Mouse (Mus musculus): ENCODE measurements at regions not wholly inside any gene's neighbourhood (a gene's known extent, or its start where the extent isn't known, plus 50 kb on each side); places are given as distances from the start of the nearest gene placed in this dataset.

DNA sequence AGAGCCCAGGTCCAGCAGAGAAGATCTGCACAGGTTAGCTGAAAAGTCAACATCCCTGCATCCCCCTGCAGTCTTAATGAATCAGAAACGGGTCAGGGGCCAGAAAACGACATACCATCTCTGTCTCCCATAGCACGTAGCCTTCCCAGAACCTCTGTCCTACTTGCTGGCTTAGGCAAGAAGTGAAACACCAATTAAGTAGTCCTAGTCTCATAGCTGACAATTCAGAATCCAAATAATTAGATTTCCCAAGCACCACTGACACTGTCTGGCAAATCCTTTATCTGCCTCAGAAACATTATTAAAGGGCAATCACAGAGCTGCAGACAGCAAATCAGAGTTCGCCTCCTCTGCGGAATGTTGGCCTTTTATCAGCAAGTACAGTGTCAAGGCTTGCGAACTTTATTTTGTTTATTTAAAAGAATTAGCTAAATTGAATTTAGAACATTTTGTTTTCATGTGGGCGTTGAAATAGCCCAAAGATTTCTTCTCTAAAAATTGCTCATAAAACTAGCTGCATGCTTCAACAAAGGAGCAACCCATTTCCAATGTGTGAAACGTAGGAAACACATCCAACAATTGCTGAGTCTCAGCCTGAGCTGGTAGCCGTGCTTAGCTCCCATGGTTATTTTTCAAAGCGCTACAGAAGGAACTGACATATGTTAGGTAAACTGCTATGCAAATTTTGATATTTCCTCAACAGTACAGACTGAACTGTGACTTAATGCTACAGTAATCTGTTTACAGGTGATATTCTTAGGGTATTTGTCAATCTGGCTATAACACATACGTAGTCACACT, 411.2 kb downstream of the Ipo11 start:
- peak; percentile 5 to 6 for DNase-seq

DNA sequence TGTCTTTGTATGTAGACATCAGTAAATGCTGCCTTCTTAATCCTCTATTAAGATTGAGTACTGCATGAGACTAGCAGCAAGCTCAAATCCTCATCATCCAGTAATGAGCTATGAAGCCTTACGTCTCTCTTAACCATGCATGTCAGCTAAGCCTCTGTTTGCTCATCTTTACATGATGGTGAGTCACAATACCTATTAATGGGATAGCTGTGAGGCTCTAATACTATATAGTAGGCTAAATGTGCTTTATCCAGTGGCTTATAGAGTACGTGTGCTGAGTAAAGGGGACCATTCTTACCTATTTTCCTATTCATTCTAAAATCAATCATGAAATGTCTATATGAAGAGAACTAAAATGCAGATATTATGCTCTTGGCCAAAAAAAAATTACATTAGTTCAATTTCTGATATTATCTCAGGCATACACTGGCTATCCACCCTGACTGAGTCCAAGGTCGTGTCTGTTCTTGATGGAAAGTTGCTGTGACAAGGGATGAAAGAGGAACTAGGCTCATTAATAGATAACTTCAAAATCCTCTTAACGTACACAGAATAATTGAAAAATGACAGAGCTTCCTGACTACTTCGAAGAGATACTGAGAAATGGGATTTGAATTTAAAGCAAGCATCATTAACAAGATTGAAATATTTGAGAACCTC, 422.1 kb downstream of the Ipo11 start:
- DNase-seq: no peak

DNA sequence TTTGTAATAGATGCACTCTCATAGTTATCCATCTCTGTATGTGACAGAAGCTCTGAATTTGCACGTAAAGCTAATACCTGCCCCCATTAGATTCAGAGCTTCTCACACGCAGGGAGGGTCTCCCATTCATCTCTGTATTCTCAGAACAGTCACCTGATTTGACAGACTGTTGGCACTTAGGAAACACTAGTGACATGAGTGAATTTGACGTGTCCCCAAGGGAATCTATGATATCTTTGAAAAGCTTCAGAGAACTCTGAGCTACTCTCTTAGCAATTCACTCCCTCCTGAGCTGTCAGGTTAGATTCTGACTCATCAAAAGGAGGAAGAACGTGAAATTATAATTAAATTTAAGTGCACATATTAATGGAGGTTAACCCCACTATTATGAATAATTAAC, 423.1 kb downstream of the Ipo11 start:
- DNase-seq: no peak

DNA sequence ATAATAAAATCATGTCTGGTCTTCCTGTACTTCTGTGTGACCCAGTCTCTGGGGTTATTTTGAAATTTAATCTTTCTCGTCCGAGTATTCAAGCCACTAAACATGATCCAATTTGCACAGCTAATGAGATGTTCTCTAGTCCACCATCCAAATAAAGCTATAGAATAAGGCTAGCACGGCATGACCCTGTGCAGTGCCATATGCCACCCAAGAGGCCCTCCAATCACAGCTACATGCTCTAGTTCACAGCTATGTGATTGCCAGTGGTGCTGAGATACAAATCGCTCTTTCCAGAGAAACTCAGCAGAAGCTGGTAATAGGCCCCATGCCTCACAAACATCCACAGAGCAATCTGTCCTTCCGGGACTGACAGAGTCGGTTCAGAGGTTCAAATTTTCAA, 426.3 kb downstream of the Ipo11 start:
- no peak for DNase-seq

DNA sequence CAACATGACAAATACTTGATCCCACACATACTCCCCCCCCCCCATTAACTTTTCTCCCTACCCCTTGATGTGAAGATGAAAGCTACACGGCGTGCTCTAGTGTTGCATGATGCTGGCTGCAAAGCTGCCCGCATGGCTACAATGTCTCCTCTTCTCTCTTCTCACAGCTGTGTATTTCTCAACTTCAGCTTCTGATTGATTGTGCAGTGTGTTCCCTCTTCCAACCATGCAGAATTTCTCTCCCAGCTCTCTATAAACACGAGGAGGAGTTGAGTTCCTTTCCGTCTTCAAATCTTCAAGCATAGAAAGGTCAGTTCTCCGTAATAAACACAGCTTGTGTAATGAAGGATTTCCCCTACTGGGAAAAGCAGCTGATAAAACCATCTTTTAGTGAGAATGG, 435.5 kb downstream of the Ipo11 start:
- no peak for DNase-seq

DNA sequence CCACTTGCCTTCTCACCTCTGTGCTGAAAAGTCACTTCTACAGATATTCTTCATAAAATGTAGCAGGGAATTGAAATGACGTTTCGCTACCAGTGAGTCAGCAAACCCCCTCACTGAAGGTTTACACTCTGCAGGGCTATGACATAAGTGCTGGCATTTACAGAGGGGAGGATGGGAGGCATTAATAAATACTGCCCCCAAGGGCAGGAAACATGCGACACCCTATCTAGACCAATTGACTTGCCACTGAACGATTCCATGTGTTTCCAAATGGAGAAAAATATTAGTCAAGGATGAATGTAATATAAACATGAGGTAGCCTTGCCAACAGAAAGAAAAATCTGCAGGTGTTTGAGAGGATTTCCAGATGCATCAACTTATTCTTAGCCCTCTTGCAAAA, 465.5 kb downstream of the Ipo11 start:
- DNase-seq: no peak

DNA sequence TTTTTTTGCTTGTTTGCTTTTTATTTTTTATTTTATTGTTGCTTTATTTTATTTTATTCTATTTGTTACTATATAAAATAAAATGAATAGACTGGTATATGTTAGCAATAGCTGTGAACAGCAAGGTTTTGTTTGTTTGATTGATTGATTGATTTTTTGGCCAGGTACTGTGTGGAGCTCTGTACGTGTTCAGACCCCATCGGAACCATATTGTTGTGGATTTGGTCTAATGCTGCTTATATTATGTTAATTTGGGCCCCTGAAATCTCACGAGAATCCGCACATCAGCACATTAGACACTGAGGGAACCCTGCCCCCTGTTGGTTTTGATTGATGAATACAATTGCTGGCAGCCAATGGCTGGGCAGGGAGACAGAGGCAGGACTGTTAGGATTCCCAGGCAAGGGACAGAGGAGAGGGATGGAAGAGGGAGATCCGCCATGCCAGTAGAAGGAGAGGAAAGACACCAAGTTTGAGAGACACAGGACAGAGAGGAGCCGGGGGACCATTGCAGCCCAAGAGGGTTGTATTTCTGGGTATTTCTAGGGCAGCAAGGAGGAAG, 482.3 kb downstream of the Ipo11 start:
- no peak for DNase-seq

DNA sequence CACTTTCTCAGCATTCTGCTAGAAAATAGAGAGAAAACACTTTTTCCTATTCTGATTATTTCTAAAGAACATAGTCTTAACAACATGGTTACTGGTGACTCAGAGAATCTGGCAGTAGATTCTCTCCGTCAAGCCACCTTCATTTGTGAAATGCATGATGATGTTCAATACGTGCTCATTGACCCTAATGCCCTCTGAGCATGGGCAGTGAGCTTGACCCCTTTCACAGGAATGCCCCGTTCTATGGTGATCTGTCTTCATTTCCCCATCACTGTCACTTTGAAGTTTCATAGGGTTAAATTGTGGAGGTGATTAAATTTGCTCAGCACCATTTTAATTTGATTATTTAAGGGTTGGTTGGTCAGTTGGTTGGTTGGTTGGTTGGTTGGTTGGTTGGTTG, 504.6 kb downstream of the Ipo11 start:
- DNase-seq: no peak

DNA sequence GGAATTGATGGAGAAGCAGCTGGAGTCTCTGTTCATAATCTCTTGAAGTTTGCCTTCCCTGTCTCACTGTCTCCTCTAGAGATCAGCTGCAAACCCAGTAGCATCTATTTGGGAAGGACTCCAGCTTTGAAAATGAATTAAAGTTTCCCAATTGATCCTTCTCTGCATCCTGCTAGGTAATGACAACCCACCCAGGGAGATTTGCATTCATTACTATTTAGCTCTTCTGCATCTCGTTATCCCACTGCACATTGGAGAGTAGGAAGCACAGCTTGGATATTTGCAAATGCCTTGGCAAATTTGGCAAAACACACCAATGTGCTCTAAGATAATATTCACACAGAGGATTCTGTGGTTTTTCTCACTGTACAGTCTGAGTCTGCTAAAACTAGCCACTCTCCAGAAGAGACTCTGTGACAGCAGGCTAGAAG, 530.1 kb downstream of the Ipo11 start:
- DNase-seq: no peak

DNA sequence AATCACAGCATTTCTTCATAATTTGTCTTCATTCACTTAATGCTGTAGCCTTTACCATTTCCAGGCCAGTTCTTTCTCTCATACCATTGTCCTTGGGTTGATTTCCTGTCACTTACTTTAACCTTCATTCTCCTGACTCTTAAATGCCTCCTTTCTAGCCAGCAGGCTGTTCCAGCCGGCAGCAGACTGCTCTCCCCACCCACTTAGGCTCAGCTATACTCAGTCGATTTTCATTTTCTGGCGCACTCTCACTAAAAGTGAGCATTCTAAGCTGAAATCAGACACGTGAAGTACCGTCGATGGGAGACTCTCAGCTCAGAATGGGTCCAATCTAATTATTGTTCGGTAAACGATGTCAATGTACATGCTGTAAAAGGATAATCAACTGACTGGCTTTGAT, 544.1 kb downstream of the Ipo11 start:
- DNase-seq: no peak

DNA sequence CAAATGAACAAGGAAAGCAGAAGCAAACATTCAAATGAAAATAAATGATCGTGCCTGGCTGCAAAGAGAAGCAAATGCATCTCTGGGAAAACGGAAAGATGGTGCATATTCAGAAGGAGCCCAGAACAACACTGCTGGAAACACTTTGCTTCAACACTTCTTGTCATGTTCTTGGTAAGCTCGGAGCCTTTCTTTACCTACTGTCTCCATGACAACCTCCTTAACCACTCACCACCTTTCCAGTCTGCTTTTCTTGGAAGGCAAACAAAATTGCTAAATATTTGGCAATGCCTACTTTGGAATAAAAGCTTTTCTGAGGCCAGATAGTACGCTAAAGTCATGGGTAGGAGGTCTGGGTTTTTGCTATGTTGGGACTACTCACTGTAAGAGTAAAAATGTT, 548.1 kb downstream of the Ipo11 start:
- peak; percentile 1 to 2 for DNase-seq

DNA sequence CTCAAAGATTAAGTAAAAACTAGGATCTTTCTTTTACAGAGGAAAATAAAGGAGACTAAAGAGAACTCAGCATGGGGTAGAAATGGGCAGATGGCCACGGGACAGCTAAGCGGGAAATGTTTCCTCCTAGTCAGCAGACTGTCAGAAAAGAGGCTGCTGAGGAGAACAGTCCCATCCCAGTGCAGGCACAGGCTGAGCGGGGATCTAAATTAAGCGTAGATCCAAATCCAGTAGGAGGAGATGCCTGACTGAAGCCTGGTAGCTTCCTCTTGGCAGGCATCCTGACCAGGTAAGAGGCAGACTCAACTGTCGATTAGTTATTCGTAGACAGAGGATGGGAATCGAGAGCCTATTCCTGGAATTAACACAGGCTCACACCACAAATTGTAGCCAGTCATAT, 569.2 kb downstream of the Ipo11 start:
- DNase-seq: no peak

DNA sequence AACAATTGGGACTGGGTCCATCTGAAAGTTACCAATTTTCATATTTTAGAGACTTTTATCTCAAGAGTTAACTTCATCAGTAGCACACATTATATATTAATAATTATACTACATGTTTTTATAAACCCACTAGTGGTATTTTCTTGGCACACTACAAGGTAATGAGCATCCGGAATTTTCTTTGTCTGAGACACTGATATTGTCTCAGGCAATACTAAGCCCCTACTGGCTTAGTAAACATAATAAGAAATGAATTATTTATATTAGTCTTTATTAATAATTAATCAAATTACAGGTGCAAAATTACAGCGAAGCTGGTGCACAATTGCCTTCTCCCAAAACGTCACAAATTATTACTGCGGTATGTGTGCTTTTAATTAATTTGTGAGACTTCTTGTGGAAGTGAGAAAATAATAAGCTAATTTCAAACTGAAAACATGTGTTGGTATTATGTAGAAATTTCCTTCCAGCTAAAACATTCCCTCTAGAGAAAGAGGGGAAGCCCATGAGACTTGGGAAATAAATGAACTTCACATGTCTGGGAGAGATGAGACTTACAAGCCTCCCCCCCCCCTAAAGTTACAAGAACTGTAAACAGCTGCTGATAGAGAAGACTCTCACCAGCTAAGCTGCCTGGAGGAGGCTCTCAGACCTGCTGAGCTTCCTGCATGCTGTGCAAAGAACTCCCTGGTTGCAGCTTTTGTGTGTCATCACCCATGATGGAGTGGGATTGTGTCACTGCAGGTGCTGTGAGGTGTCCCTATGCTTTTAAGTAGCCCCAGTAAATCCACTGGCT, 583.9 kb downstream of the Ipo11 start:
- no peak for DNase-seq

DNA sequence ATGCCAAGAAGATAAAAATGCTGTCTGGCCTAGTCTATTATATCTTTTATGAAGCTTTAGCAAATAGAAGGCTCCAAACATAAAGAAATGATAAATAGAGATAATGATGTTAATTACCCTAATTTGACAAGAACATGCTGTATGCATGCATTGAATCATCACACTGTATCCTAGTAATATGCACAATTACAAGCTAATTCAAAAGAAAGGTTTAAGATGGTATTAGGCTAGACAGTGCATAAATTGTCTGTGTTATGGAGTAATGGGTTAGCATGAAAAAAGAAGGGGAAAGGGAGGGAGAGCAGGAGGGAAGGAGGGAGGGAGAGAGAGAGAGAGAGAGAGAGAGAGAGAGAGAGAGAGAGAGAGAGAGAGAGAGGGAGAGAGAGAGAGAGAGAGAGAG, 604.7 kb downstream of the Ipo11 start:
- DNase-seq: no peak

DNA sequence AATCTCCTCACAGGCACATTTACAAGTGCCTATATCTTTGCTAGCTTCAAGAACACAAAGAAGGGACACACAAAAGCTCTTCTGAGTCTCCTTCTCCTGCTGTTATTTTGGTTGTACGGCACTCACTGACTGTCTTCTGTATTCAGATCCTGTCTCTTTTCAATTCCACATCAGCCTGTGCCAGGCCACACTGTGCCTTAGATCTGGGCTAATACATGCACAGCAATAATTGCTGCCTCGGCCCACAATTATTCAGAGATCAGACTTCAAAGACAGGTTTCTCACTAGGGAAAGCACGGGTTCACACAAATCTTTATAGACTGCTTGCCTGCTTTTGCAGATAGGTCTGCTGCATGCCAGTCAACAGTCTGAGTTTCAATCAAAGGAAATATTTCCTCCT, 617.8 kb downstream of the Ipo11 start:
- no peak for DNase-seq

DNA sequence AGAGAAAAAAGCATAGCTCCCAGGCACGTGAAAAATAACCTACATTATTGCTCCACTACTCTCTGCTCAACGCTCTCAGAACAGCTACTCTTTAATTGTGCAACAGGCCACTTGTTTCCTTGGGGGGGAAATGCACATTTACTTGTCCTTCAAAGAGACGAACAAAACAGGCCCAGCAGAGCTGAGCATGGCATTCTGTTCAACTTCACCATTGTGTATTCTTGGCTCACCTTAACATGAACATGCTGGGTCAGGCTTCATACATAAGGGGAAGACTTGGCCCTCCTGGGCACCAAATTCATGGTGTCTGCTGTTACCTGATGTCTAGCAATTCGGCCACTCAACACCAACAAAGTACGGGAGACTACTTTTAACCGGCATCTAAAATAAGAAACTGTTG, 618.3 kb downstream of the Ipo11 start:
- no peak for DNase-seq

DNA sequence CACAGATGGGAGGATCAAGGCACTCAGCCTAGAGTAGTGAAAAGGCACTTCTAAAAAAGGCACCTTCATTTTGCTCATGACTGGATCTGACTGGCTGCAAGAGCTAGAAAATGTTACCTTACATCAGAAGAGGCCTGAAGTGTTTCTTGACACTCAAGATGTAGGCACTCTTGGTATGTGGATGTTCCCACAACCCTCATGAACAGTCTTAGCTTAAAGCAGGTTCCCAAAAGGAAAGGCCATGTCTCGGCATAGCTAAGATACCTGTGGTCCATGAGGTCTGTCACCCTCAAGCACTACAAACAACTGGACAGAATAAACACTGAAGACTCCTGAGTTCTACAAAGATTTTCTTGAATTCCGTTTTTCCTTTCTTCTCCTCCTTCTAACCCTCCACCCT, 619.5 kb downstream of the Ipo11 start:
- no peak for DNase-seq

DNA sequence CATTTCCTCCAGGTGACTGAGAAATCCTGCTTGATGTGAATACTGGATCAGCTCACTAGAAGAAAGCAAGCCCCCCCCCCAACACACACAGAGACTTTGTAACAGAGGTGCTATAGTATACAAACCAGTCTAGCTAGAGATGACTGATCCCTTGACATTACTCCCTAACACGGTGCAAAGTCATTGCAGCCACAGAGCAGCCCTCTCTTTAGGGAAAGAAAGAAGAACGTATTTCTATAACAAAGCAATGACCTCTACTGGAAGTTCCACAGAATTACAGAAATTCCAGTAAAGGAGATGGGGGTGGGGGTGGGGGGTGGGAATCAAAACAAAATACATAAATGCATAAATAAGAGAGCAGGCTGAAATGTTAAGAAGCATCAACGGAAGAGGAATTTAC, 655.6 kb downstream of the Ipo11 start:
- DNase-seq: no peak

DNA sequence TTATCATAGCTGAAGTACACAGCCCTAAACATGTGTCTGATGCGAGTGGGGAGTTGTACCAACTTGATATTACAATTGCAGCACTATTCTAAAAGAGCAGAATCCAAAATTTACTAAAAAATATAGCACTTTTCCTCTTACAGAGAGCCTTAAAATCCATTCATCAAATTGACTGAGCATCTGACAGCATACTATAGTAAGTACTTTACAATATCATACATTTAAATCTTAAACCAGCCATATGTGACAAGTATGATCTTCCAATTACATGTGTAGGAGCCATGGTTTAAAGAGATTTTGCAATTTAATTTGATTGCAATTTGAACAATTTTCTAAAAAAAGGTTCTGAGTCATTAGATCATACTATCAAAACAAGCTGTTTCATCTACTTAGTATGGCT, 676.9 kb downstream of the Ipo11 start:
- DNase-seq: no peak
